Mouse (Mus musculus) lung, adult 2 months (tissue): ENCODE data around the gene Nup133.

Experiments used
- CTCF ChIP-seq: fragments of 200-500 bp; IDR thresholded peaks from 2 replicates; pipeline ENCODE4 v1.5.1; 2011; ENCODE audit warnings: mild to moderate bottlenecking, low read length, control low read depth; ENCODE audit not compliant: insufficient read depth
- POLR2A ChIP-seq: fragments of 200-500 bp; IDR thresholded peaks from 2 replicates; pipeline ENCODE4 v1.6.1; 2011; ENCODE audit warnings: low read depth, mild to moderate bottlenecking, control low read depth, low read length, borderline replicate concordance; ENCODE audit errors: extremely low read depth

DNA sequence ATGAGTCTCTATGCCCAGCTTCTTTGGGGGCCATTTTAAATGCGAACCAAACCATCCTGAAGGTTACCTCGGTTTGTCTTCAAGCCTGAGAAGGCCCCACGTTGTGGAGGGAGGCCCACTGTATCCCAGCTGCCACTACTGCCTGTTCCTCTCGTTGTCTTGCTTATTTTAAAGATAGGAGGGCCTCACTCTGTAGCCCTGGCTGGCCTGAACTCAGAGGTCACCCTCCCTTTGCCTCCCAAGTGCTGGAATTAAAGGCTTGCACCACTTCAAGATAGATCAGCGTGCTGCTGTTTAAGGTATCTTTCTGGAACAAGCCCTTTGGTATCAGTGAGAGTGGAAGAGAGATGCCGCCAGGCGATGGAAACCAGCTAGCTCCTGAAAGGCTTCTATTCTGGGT is 40.1 kb upstream of the Nup133 start:
- TF ChIP-seq POLR2A (no peak), CTCF (no peak)
